Mouse (Mus musculus) urinary bladder, adult 18-20 months (tissue): ENCODE measurements around the gene Rapgef5.

ENCODE experiments used
- DNase-seq, 2 experiments: peaks; one replicate each; pipeline ENCODE4 v3.0.0; 2022; ENCODE audit warnings: low spot score in 2 of 2, mixed read lengths in 2 of 2

The Rapgef5 gene

GRCm38 (mm10) chr12:117712474-117712873, 196.2 kb downstream of the Rapgef5 start:
- DNase-seq, result no peak

- no peak for DNase-seq
Measured at GRCm38 (mm10) chr12:117713616-117714015, 197.3 kb downstream of the Rapgef5 start.

- DNase-seq, result no peak
Measured at GRCm38 (mm10) chr12:117720794-117721747, 204.8 kb downstream of the Rapgef5 start.

GRCm38 (mm10) chr12:117721748-117722150, 205.5 kb downstream of the Rapgef5 start:
- peak in 1 of 2 experiments; percentile 15 for DNase-seq

- no peak for DNase-seq
Measured at GRCm38 (mm10) chr12:117725011-117725410, 208.7 kb downstream of the Rapgef5 start.

- no peak for DNase-seq
Measured at GRCm38 (mm10) chr12:117727481-117728177, 211.3 kb downstream of the Rapgef5 start.

- DNase-seq, result no peak
Measured at GRCm38 (mm10) chr12:117728178-117728611, 211.9 kb downstream of the Rapgef5 start.

GRCm38 (mm10) chr12:117733611-117734010, 217.3 kb downstream of the Rapgef5 start:
- DNase-seq, result no peak

GRCm38 (mm10) chr12:117736130-117736529, 219.9 kb downstream of the Rapgef5 start:
- DNase-seq, result no peak

GRCm38 (mm10) chr12:117736928-117737327, 220.6 kb downstream of the Rapgef5 start:
- DNase-seq, result no peak

GRCm38 (mm10) chr12:117737332-117738031, 221.2 kb downstream of the Rapgef5 start:
- DNase-seq, result no peak

- DNase-seq, result no peak
Measured at GRCm38 (mm10) chr12:117742487-117742886, 226.2 kb downstream of the Rapgef5 start.

GRCm38 (mm10) chr12:117744580-117745483, 228.6 kb downstream of the Rapgef5 start:
- DNase-seq, result no peak

GRCm38 (mm10) chr12:117746611-117747010, 230.3 kb downstream of the Rapgef5 start:
- DNase-seq, result no peak

- no peak for DNase-seq
Measured at GRCm38 (mm10) chr12:117751045-117751444, 234.8 kb downstream of the Rapgef5 start.

- DNase-seq, result no peak
Measured at GRCm38 (mm10) chr12:117751520-117752383, 235.5 kb downstream of the Rapgef5 start.

GRCm38 (mm10) chr12:117756010-117756409, 239.7 kb downstream of the Rapgef5 start:
- DNase-seq, result no peak

- DNase-seq, result no peak
Measured at GRCm38 (mm10) chr12:117760373-117760772, 244.1 kb downstream of the Rapgef5 start.

GRCm38 (mm10) chr12:117760846-117761245, 244.6 kb downstream of the Rapgef5 start:
- no peak for DNase-seq

- DNase-seq, result no peak
Measured at GRCm38 (mm10) chr12:117761698-117762097, 245.4 kb downstream of the Rapgef5 start.
